Mouse (Mus musculus) forebrain, postnatal 0 days (tissue): ENCODE results near the gene Pkd1l3. TPM values are rescaled to one million over a fixed set of nuclear protein-coding genes. Genes with fewer than 3 reads are reported as not detected.

Experiments used
- ATAC-seq: fragments of 200-750 bp; cut with Nextera tagmentation; 2 replicates; pipeline ENCODE4 v1.8.0; 2017; ENCODE audit warnings: mild to moderate bottlenecking, moderate library complexity
- DNase-seq: peaks from one replicate; pipeline ENCODE4 v3.0.0-alpha.2; 2015
- H3K27ac ChIP-seq: fragments of 300-500 bp; sonication (generic); 2 replicates; pipeline ENCODE4 v1.5.1; 2014; ENCODE audit warnings: low read depth, mild to moderate bottlenecking, antibody characterized with exemption, low read length, moderate library complexity, mixed read lengths
- H3K27me3 ChIP-seq: fragments of 300-500 bp; sonication (generic); 2 replicates; pipeline ENCODE4 v1.6.1; 2014; ENCODE audit warnings: mild to moderate bottlenecking, low read length, mixed read lengths; ENCODE audit not compliant: insufficient read depth
- H3K36me3 ChIP-seq: fragments of 300-500 bp; sonication (generic); 2 replicates; pipeline ENCODE4 v1.6.1; 2014; ENCODE audit warnings: mild to moderate bottlenecking, moderate library complexity; ENCODE audit not compliant: insufficient read depth
- H3K4me1 ChIP-seq: fragments of 300-500 bp; sonication (generic); 2 replicates; pipeline ENCODE4 v1.6.1; 2014; ENCODE audit warnings: antibody characterized with exemption; ENCODE audit not compliant: insufficient read depth
- H3K4me2 ChIP-seq: fragments of 300-500 bp; sonication (generic); 2 replicates; pipeline ENCODE4 v1.6.1; 2014; ENCODE audit warnings: low read depth, mild to moderate bottlenecking, moderate library complexity
- H3K4me3 ChIP-seq: fragments of 300-500 bp; sonication (generic); 2 replicates; pipeline ENCODE4 v1.5.1; 2014; ENCODE audit warnings: low read depth, low read length, mixed read lengths
- H3K9ac ChIP-seq: fragments of 300-500 bp; sonication (generic); 2 replicates; pipeline ENCODE4 v1.6.1; 2014; ENCODE audit warnings: mild to moderate bottlenecking
- H3K9me3 ChIP-seq: fragments of 300-500 bp; sonication (generic); 2 replicates; pipeline ENCODE4 v1.6.1; 2016; ENCODE audit warnings: low read length
- CTCF ChIP-seq: sonication (generic); IDR thresholded peaks from 2 replicates; pipeline ENCODE4 v1.5.1; 2016; ENCODE audit warnings: antibody characterized with exemption, control low read depth, low read depth
- WGBS: fragments of 180-500 bp; shearing (Covaris S2); extraction: QIAGEN DNeasy Blood & Tissue Kit; methylation state at CpG from one replicate; pipeline ENCODE4 v1.1.7; 2014; 5-methylcytosine and 5-hydroxymethylcytosine counted together
- polyA plus RNA-seq: library from polyadenylated mRNA; unstranded; fragments of >200 nt; fragmentation: Nextera tagmentation; extraction: Ambion mirVana; gene quantifications from 2 replicates; pipeline ENCODE4 v1.2.1, GENCODE M21; 2015
- total RNA-seq: library from RNA; depleted of rRNA; stranded (reverse); fragments of >200 nt; gene quantifications from 2 replicates; pipeline ENCODE4 v1.2.3, GENCODE M21; 2014

Pkd1l3 gene
- total and polyA plus RNA-seq, 2 experiments from 2014 or later = 0.21 to 0.24 TPM

DNA sequence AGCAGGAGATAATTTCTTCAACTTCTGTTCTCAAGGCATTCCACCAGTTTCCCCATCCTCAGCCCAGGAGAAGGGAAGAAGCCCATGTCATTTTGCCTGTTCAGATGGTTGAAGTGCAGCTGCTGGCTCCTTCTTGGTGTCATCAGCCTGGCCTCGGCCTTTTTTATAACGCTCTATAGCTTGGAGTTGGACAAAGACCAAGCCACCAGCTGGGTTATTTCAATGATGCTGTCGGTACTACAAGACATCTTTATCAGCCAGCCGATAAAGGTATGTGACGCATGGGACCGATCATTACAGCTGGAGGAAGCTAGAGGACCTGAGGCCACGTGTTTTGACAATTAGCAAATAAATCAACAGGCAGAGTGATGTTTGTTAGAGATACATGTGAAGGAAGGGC, 34.2 kb downstream of the Pkd1l3 start:
- Histone ChIP-seq H3K4me1 (no peaks in the 10 kb centered on the region), H3K9me3 (no peaks in the 10 kb centered on the region), H3K4me2 (no peak overlapping the region), H3K4me3 (no peak overlapping the region), H3K9ac (no peak overlapping the region), H3K27me3 (no peaks in the 10 kb centered on the region), H3K36me3 (no peaks in the 10 kb centered on the region), H3K27ac (no peak overlapping the region)
- WGBS = 68% methylated on average over 7 of the region's 7 CpGs
- DNase-seq (no peak), ATAC-seq (no peak)
- TF ChIP-seq CTCF = no peak

DNA sequence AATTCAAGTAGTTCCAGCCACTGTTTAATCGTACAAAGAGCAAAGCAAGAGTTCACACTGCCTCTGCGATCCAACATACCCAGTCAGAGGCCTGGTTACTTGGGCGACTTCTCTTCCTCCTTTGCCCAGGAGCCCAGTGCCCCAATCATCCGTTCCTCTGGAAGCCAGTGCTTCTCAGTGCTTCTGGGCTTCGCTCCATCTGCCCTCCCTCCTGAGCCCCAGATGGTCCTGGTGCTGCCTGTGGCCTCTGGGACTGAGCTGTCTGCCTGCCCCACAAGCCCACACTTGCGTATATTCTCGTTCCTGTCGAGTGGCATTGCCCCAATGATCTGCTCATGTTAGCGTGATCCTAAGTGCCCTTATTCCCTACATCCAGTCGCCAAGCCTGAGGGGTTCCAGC, 36.5 kb downstream of the Pkd1l3 start:
- ATAC-seq (no peak), DNase-seq (no peak)
- WGBS = 83% methylated on average over 10 of the region's 10 CpGs

DNA sequence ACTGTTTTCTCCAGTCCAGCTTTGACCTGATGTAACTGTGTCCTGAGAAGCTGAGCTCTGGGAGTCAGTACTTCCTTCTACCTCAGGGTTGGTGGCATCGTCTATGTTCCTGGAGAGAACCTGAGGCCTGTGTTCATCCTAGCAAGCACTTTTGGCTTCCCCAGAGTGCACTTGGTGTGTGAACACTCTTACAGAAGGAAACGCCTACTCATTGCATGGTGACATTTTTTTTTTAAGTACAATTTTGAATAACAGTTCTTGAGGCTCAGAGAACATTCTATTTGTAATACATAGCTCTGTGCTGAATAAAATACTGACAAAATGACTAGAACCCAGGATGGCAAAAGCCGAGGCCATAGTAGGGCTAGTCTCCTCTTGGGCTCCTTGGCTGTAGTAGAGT, 42.5 kb downstream of the Pkd1l3 start:
- Histone ChIP-seq H3K36me3 (no peaks in the 10 kb centered on the region), H3K4me2 (no peak overlapping the region), H3K9me3 (no peaks in the 10 kb centered on the region), H3K27me3 (no peaks in the 10 kb centered on the region), H3K4me1 (no peaks in the 10 kb centered on the region), H3K9ac (no peak overlapping the region), H3K4me3 (no peak overlapping the region), H3K27ac (no peak overlapping the region)
- no peak for TF ChIP-seq CTCF
- ATAC-seq (no peak), DNase-seq (no peak)
- 85% methylated on average over 3 of the region's 3 CpGs for WGBS

More for the DNA sequence above, 36.5 kb downstream of the Pkd1l3 start:
- no peaks in the 10 kb centered on the region for H3K4me1 ChIP-seq
- H3K27ac ChIP-seq = no peak overlapping the region
- TF ChIP-seq CTCF = no peak
- H3K9ac ChIP-seq = no peak overlapping the region
- no peaks in the 10 kb centered on the region for H3K36me3 ChIP-seq
- no peak overlapping the region for H3K4me3 ChIP-seq
- no peaks in the 10 kb centered on the region for H3K27me3 ChIP-seq
- H3K4me2 ChIP-seq = no peak overlapping the region
- no peaks in the 10 kb centered on the region for H3K9me3 ChIP-seq

DNA sequence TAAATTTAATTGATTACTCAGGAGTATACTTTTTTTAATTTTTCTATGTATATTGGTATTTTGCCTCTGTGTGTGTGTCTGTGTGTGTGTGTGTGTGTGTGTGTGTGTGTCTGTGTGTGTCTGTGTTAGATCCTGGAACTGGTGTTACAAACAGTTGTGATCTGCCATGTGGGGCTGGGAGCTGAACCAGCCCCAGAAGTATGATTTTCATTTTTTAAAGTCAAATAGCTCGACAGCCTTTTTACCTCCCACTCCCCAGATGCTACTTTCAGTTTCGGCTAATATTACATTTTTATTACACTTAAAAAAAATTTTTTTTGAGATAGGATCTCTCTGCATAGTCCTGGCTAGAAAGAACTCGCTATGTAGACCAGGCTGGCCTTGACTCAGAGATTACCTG, 48.0 kb downstream of the Pkd1l3 start:
- DNase-seq (no peak), ATAC-seq (no peak)
- H3K27me3 ChIP-seq = no peaks in the 10 kb centered on the region
- no peak for TF ChIP-seq CTCF
- peaks cover 11% of the 10 kb centered on the region for H3K36me3 ChIP-seq
- whole genome bisulfite sequencing = 84% methylated on average over 3 of the region's 3 CpGs
- H3K4me2 ChIP-seq = no peak overlapping the region
- H3K9me3 ChIP-seq = no peaks in the 10 kb centered on the region
- no peak overlapping the region for H3K9ac ChIP-seq
- H3K4me3 ChIP-seq = no peak overlapping the region
- H3K27ac ChIP-seq = no peak overlapping the region
- H3K4me1 ChIP-seq = no peaks in the 10 kb centered on the region

DNA sequence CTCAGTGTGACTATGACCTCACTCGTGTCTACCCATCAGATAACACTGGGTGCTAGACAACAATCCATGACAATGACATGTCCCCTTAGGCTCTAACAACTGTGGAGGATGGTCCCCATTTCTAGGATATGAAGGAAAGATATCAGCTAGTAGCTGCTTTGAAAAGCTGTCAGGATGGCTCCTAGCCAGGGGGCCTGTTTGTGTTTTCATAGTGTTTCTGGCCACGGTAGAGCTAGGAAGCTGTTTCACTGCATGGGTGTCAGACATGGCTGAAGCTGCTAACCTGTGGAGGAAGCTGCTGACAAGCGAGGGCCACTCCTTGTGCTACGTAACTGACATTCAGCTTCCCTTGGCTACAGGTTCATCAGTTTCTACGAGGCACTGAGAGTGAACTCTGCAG, 52.3 kb downstream of the Pkd1l3 start:
- 77% methylated on average over 5 of the region's 5 CpGs for WGBS
- Histone ChIP-seq H3K27me3 (no peaks in the 10 kb centered on the region), H3K9me3 (no peaks in the 10 kb centered on the region), H3K9ac (no peak overlapping the region), H3K4me3 (no peak overlapping the region), H3K27ac (no peak overlapping the region), H3K4me1 (no peaks in the 10 kb centered on the region), H3K36me3 (peaks cover 43% of the 10 kb centered on the region), H3K4me2 (no peak overlapping the region)
- no peak for DNase-seq
- no peak for ATAC-seq
- no peak for TF ChIP-seq CTCF

DNA sequence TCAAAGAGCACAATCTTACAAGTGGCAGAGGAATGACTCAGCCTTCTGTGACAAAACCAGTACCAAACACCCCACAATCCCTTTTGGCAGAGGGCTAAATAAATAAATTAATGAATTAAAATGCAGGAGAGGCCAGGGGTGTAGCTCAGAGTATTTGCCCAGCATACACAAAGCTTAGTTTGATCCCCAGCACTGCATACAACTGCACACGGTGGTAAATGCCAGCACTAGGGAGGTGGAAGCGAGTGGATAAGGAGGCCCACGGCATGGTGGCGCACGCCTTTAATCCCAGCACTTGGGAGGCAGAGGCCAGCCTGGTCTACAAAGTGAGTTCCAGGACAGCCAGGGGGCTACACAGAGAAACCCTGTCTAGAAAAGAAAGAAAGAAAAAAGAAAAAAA, 58.3 kb downstream of the Pkd1l3 start:
- H3K27me3 ChIP-seq = no peaks in the 10 kb centered on the region
- peaks cover 83% of the 10 kb centered on the region for H3K36me3 ChIP-seq
- no peak overlapping the region for H3K4me3 ChIP-seq
- no peak overlapping the region for H3K27ac ChIP-seq
- no peaks in the 10 kb centered on the region for H3K4me1 ChIP-seq
- WGBS = 76% methylated on average over 5 of the region's 5 CpGs
- no peak overlapping the region for H3K4me2 ChIP-seq
- no peak for TF ChIP-seq CTCF
- no peak overlapping the region for H3K9ac ChIP-seq
- H3K9me3 ChIP-seq = no peaks in the 10 kb centered on the region
- ATAC-seq (no peak), DNase-seq (no peak)

DNA sequence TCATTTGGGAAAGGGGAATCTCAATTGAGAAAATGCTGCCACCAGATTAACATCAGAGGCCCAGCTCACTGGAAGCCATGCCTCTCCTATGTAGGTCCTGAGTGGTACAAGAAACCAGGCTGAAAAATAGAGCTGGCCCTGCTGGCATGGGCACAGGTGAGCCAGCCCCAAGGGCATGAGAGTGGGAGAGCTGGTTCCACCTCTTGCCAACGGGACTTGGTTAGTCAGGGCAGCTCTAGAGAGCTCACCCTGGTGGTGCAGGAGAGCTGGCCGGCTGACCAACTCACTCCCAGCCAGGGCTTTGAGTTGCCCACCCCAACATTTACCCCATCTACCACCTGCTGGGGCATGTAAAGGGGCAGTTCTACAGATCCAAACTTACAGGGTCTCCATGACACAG, 59.3 kb downstream of the Pkd1l3 start:
- no peak for DNase-seq
- no peak for TF ChIP-seq CTCF
- 85% methylated on average over 2 of the region's 2 CpGs for WGBS

More for the DNA sequence above, 59.3 kb downstream of the Pkd1l3 start:
- no peak overlapping the region for H3K4me2 ChIP-seq
- no peak overlapping the region for H3K27ac ChIP-seq
- peaks cover 85% of the 10 kb centered on the region for H3K36me3 ChIP-seq
- H3K27me3 ChIP-seq = no peaks in the 10 kb centered on the region
- H3K4me3 ChIP-seq = no peak overlapping the region
- H3K9ac ChIP-seq = no peak overlapping the region
- no peaks in the 10 kb centered on the region for H3K4me1 ChIP-seq
- H3K9me3 ChIP-seq = no peaks in the 10 kb centered on the region
- ATAC-seq = no peak
